ENCODE assay signal across 25 mouse cellular contexts in the genomic region with DNA sequence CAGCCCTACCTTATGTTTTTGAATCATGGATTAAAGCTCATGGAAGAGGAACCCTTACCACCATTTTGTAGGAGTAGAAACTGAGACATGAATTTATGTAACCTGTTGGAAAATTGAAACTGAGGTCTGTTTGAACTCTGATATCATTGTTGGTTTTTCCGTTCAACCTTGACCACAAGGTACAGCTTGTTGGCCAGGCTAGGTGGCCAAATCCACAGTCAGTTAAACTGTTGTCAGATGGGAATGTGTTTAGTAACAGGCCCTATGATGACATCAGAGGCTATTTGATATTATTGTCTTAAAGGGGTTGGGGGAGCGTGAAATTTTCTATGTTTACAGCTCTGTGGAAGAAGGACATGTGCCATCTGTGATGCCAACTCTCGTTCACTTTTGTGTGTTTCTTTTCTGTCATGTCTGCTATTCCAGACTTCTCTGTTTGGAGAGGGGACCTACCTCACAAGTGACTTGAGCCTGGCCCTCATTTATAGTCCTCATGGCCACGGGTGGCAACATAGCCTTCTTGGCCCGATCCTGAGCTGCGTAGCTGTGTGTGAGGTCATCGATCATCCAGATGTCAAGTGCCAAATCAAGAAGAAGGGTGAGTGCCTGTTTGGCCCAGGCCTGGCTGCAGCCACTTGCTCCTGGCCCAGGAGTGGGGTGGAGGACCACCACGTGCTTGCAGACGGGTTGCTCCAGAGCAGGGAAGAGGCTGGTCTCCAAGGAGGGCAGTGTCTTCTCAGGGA. TPM values are rescaled to one million over a fixed set of nuclear protein-coding genes. Genes with fewer than 3 reads are reported as not detected.
DNase-seq lines count a peak whose midpoint lies in the region; ATAC-seq and TF ChIP-seq lines count a peak whose summit lies in the region.
"Had no signal": no experiment of that assay in that cellular context is flagged by ENCODE, and none has a peak within 500 bp of the region (broad histone marks: within the 10 kb centered on the region; RNA-seq: fewer than 3 reads in every experiment).

No protein-coding gene starts in this region.

- peaks cover 4% of the 10 kb centered on the region; the same call in 1 of the 2 replicates for H3K4me1 ChIP-seq in stomach, embryonic 15.5 days
- no peaks in the 10 kb centered on the region for H3K4me1 ChIP-seq in stomach, postnatal 0 days (replicated peaks; ENCODE audit: control insufficient read depth, insufficient read depth)
- H3K4me1 ChIP-seq in liver, embryonic 13.5 days (replicated peaks) = no peaks in the 10 kb centered on the region; the same call in 1 of the 2 replicates

- WGBS in stomach, embryonic 15.5 days = 83% methylated on average over 9 of the region's 9 CpGs
- WGBS in stomach, postnatal 0 days = 79% methylated on average over 9 of the region's 9 CpGs
- 81% methylated on average over 9 of the region's 9 CpGs for WGBS in liver, embryonic 13.5 days (ENCODE audit: insufficient replicate concordance)

- DNase-seq in kidney, adult 9 months = peak; percentile 38
- no peak for DNase-seq in kidney, postnatal 10 days
- no peak for DNase-seq in stomach, postnatal 0 days (ENCODE audit: low spot score)
- no peak for DNase-seq in liver, embryonic 13.5 days
- DNase-seq in adrenal gland, postnatal 14 days = no peak
- DNase-seq: adrenal gland, postnatal 25 days; cerebellum, adult 2 months; cerebellum, postnatal 14 days; embryo, embryonic 11 days; gastrocnemius, adult 2 months; gastrocnemius, postnatal 25 days; heart, postnatal 10 days; heart, postnatal 4 days had no signal

- no peak overlapping the region for H3K4me3 ChIP-seq in stomach, embryonic 15.5 days (replicated peaks)
- H3K4me3 ChIP-seq in stomach, postnatal 0 days (ENCODE audit: low read depth, low read length) = no peak overlapping the region
- H3K4me3 ChIP-seq in liver, embryonic 13.5 days (replicated peaks) = no peak overlapping the region
- H3K4me3 ChIP-seq: embryonic facial prominence, embryonic 15.5 days; erythroblast, embryonic 14.5 days; forebrain, embryonic 10.5 days; gastrocnemius, adult 2 months; hindbrain, embryonic 12.5 days had no signal

- H3K9ac ChIP-seq in stomach, embryonic 15.5 days = no peak overlapping the region
- no peak overlapping the region for H3K9ac ChIP-seq in stomach, postnatal 0 days (ENCODE audit: low read length)
- no peak overlapping the region for H3K9ac ChIP-seq in liver, embryonic 13.5 days
- H3K9ac ChIP-seq: embryonic facial prominence, embryonic 15.5 days; hindbrain, embryonic 12.5 days had no signal

- TF ChIP-seq CTCF in stomach, postnatal 0 days (IDR thresholded peaks at IDR 0.05; ENCODE audit: low read depth) = no peak

- no peaks in the 10 kb centered on the region for H3K27me3 ChIP-seq in stomach, embryonic 15.5 days (replicated peaks)
- no peaks in the 10 kb centered on the region for H3K27me3 ChIP-seq in stomach, postnatal 0 days (ENCODE audit: control insufficient read depth, insufficient read depth, low read length)
- H3K27me3 ChIP-seq in liver, embryonic 13.5 days = no peaks in the 10 kb centered on the region
- H3K27me3 ChIP-seq: embryonic facial prominence, embryonic 15.5 days; hindbrain, embryonic 12.5 days had no signal

- no peak for ATAC-seq in stomach, embryonic 15.5 days (ENCODE audit: insufficient read depth, low FRiP score, low read depth)
- ATAC-seq in stomach, postnatal 0 days (ENCODE audit: low FRiP score, low TSS enrichment) = no peak
- ATAC-seq in liver, embryonic 13.5 days (ENCODE audit: low read depth) = no peak
- ATAC-seq in CD4-positive, CD25-positive, alpha-beta regulatory T cell, adult 4 months = no peak
- ATAC-seq: activated CD4-positive, CD25-positive, alpha-beta regulatory T cell, adult 4 months; forebrain, embryonic 14.5 days; hindbrain, embryonic 16.5 days had no signal

- TF ChIP-seq EP300 in stomach, postnatal 0 days (optimal IDR thresholded peaks at IDR 0.05) = no peak

- peak overlapping the region; percentile 44; the same call in 1 of the 2 replicates for H3K27ac ChIP-seq in stomach, embryonic 15.5 days
- no peak overlapping the region for H3K27ac ChIP-seq in stomach, postnatal 0 days (replicated peaks)
- H3K27ac ChIP-seq in liver, embryonic 13.5 days = peak overlapping the region; percentile 63
- H3K27ac ChIP-seq: embryonic facial prominence, embryonic 15.5 days; forebrain, embryonic 10.5 days; gastrocnemius, adult 2 months; hindbrain, embryonic 12.5 days had no signal

- 0 out of 2 replicates have a peak, but pooled peaks cover 3% of the 10 kb centered on the region for H3K36me3 ChIP-seq in stomach, embryonic 15.5 days
- H3K36me3 ChIP-seq in stomach, postnatal 0 days (ENCODE audit: control insufficient read depth, insufficient read depth, low read length) = no peaks in the 10 kb centered on the region; the same call in 1 of the 2 replicates
- peaks cover 56% of the 10 kb centered on the region for H3K36me3 ChIP-seq in liver, embryonic 13.5 days

- no peak overlapping the region for H3K4me2 ChIP-seq in stomach, embryonic 15.5 days
- H3K4me2 ChIP-seq in stomach, postnatal 0 days (replicated peaks; ENCODE audit: low read depth) = no peak overlapping the region
- no peak overlapping the region for H3K4me2 ChIP-seq in liver, embryonic 13.5 days
- H3K4me2 ChIP-seq: embryonic facial prominence, embryonic 15.5 days; hindbrain, embryonic 12.5 days had no signal

- H3K9me3 ChIP-seq in stomach, embryonic 15.5 days = no peaks in the 10 kb centered on the region
- no peaks in the 10 kb centered on the region for H3K9me3 ChIP-seq in stomach, postnatal 0 days (ENCODE audit: control insufficient read depth, low read length)
- H3K9me3 ChIP-seq in liver, embryonic 13.5 days (replicated peaks) = no peaks in the 10 kb centered on the region
- H3K9me3 ChIP-seq: embryonic facial prominence, embryonic 15.5 days; forebrain, embryonic 10.5 days; G1E; hindbrain, embryonic 12.5 days had no signal

RNA-seq across cellular contexts. Expression of a gene that starts 31.6 kb away (rescaled TPM):
- polyA plus RNA-seq in stomach, embryonic 15.5 days (2015; fragmentation: Nextera tagmentation; extraction: Ambion mirVana) = 0.82 and 0.95 TPM in 2 replicates
- polyA plus RNA-seq in stomach, postnatal 0 days (2015; fragmentation: Nextera tagmentation; extraction: Ambion mirVana) = 0.61 and 0.79 TPM in 2 replicates
- polyA plus RNA-seq in liver, embryonic 13.5 days (2015; fragmentation: Nextera tagmentation; extraction: Ambion mirVana) = 0.05 and 0.08 TPM in 2 replicates
- 5.1 and 5.6 TPM in 2 replicates for total RNA-seq in adrenal gland, postnatal 14 days (2021)
- not detected for polyA plus RNA-seq in CD4-positive, CD25-positive, alpha-beta regulatory T cell, adult 4 months (2017; shearing (Covaris generic))
- total RNA-seq: granulocyte monocyte progenitor cell, adult 5-6 weeks had no signal
- polyA plus RNA-seq: activated CD4-positive, CD25-positive, alpha-beta regulatory T cell, adult 4 months; erythroblast, embryonic 14.5 days; forebrain, embryonic 10.5 days; G1E; heart, embryonic 14.5 days had no signal

RNA-seq across cellular contexts. Expression of a gene that starts 38.3 kb away (rescaled TPM):
- polyA plus RNA-seq in stomach, embryonic 15.5 days (2015; fragmentation: Nextera tagmentation; extraction: Ambion mirVana) = 8.5 and 9.1 TPM in 2 replicates
- polyA plus RNA-seq in stomach, postnatal 0 days (2015; fragmentation: Nextera tagmentation; extraction: Ambion mirVana) = 5.0 TPM in 2 replicates
- 8.2 and 9.2 TPM in 2 replicates for polyA plus RNA-seq in liver, embryonic 13.5 days (2015; fragmentation: Nextera tagmentation; extraction: Ambion mirVana)
- total RNA-seq in adrenal gland, postnatal 14 days (2021) = 15.2 and 17.3 TPM in 2 replicates
- polyA plus RNA-seq in CD4-positive, CD25-positive, alpha-beta regulatory T cell, adult 4 months (2017; shearing (Covaris generic)) = 1 to 10 TPM; 6.4 to 7.5 TPM
